Mouse (Mus musculus): ENCODE results near the gene Tmem201.

DNA sequence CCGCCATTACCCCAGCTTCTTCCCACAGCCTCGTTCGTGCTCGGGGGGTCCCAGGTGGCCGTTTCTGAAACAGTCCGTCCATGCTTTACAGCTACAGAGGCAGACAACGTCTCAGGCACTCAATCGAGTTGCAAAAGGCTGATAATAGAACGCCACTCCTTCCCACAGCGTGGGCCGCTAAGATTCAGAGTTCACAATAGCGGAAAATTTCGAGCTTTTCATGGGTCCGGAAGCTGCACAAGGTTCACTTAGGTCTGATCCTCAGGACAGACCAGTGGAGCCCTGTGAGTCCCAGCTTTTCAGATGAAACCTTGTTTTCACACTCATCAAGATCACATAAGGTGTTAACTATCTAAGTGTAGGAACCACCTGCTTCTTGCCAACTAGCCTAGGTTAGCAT lies 49.0 kb downstream of the Tmem201 start:
- TF ChIP-seq CTCF (IDR thresholded peaks at IDR 0.05; ENCODE audit: extremely low read depth, insufficient read length, insufficient replicate concordance, low read depth, low read length): no peak
- TF ChIP-seq POLR2A (IDR thresholded peaks at IDR 0.05; ENCODE audit: low read depth, low read length): no peak

All from small intestine, adult 2 months (tissue).